Mouse (Mus musculus): ENCODE data around the gene Nwd2.

- no peak for TF ChIP-seq POLR2A (IDR thresholded peaks at IDR 0.05; ENCODE audit: insufficient read depth, low read depth, low read length)
- TF ChIP-seq CTCF (IDR thresholded peaks at IDR 0.05; ENCODE audit: insufficient read depth, low read depth, low read length): no peak
Observed at GRCm38 (mm10) chr5:63837851-63838250, 188.9 kb downstream of the Nwd2 start.
